43 mouse cellular contexts compared by ENCODE assay signal in the genomic region with DNA sequence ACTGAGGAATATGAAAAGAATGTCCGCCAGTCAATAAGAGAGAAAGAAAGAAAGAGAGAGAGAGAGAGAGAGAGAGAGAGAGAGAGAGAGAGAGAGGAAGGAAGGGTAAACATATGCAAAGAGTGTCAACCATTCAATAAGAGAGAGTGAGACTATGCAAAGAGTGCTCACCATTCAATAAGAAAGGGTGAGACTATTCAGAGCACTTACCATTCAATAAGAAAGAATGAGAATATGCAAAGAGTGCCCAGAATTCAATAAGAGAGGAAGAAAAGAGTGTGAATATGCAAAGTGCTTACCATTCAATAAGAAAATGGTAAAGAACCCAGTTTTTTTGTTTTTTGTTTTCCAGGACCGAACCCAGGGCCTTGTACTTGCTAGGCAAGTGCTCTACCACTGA. TPM values are rescaled to one million over a fixed set of nuclear protein-coding genes. Genes with fewer than 3 reads are reported as not detected.
"Had no signal": no experiment of that assay in that cellular context is flagged by ENCODE, and none has a peak within 500 bp of the region (broad histone marks: within the 10 kb centered on the region; RNA-seq: fewer than 3 reads in every experiment).

No protein-coding gene starts in this region.

- H3K27me3 ChIP-seq: heart, embryonic 12.5 days; heart, embryonic 13.5 days; heart, embryonic 15.5 days; hindbrain, embryonic 12.5 days; hindbrain, embryonic 13.5 days; hindbrain, embryonic 15.5 days; intestine, embryonic 15.5 days; kidney, embryonic 15.5 days had no signal

- H3K9ac ChIP-seq: heart, embryonic 12.5 days; heart, embryonic 13.5 days; heart, embryonic 15.5 days; hindbrain, embryonic 12.5 days; hindbrain, embryonic 13.5 days; hindbrain, embryonic 14.5 days; hindbrain, embryonic 15.5 days; intestine, embryonic 15.5 days; kidney, embryonic 15.5 days had no signal

- H3K4me2 ChIP-seq: heart, embryonic 11.5 days; heart, embryonic 12.5 days; heart, embryonic 13.5 days; heart, embryonic 15.5 days; hindbrain, embryonic 12.5 days; hindbrain, embryonic 13.5 days; hindbrain, embryonic 14.5 days; hindbrain, embryonic 15.5 days; intestine, embryonic 15.5 days; kidney, embryonic 15.5 days had no signal

- H3K9me3 ChIP-seq: heart, embryonic 12.5 days; heart, embryonic 13.5 days; heart, embryonic 15.5 days; hindbrain, embryonic 10.5 days; hindbrain, embryonic 12.5 days; hindbrain, embryonic 13.5 days; hindbrain, embryonic 15.5 days; intestine, embryonic 15.5 days; kidney, embryonic 15.5 days had no signal

- ATAC-seq: hindbrain, embryonic 16.5 days; hindbrain, postnatal 0 days; inflammation-experienced regulatory T-cells, adult 6 months; intestine, embryonic 15.5 days; intestine, embryonic 16.5 days; intestine, postnatal 0 days had no signal

- H3K36me3 ChIP-seq: heart, embryonic 12.5 days; heart, embryonic 13.5 days; heart, embryonic 15.5 days; hindbrain, embryonic 10.5 days; hindbrain, embryonic 12.5 days; hindbrain, embryonic 13.5 days; hindbrain, embryonic 15.5 days; intestine, embryonic 15.5 days; kidney, embryonic 15.5 days had no signal

- DNase-seq: heart, postnatal 10 days; heart, postnatal 14 days; heart, postnatal 36 days; heart, postnatal 4 days; kidney, adult 11 months; kidney, adult 18-20 months; kidney, adult 2 months; kidney, adult 8-10 months; kidney, adult 9 months; kidney, postnatal 10 days; kidney, postnatal 14 days; kidney, postnatal 25 days; kidney, postnatal 36 days; kidney, postnatal 4 days; layer of hippocampus, adult 9-11 months; layer of hippocampus, postnatal 36 days had no signal

- H3K27ac ChIP-seq: heart, embryonic 13.5 days; heart, embryonic 15.5 days; hindbrain, embryonic 10.5 days; hindbrain, embryonic 12.5 days; hindbrain, embryonic 13.5 days; hindbrain, embryonic 14.5 days; hindbrain, embryonic 15.5 days; hindbrain, postnatal 0 days; intestine, embryonic 15.5 days; kidney, embryonic 15.5 days; kidney, postnatal 0 days; layer of hippocampus, adult 2 months; left cerebral cortex, adult 2 months had no signal

- H3K4me3 ChIP-seq: heart, embryonic 12.5 days; heart, embryonic 13.5 days; heart, embryonic 15.5 days; hindbrain, embryonic 10.5 days; hindbrain, embryonic 12.5 days; hindbrain, embryonic 13.5 days; hindbrain, embryonic 15.5 days; intestine, embryonic 15.5 days; kidney, embryonic 15.5 days; layer of hippocampus, adult 2 months; left cerebral cortex, adult 2 months had no signal

- H3K4me1 ChIP-seq: heart, embryonic 15.5 days; hindbrain, embryonic 12.5 days; intestine, embryonic 15.5 days; kidney, embryonic 15.5 days had no signal

RNA-seq across cellular contexts. Expression of a gene that starts 20.6 kb away (rescaled TPM):
- total RNA-seq: heart, postnatal 10 days; heart, postnatal 14 days; heart, postnatal 25 days; heart, postnatal 36 days; hematopoietic stem cell, adult 5-6 weeks had no signal
- polyA plus RNA-seq: heart, embryonic 11.5 days; heart, embryonic 12.5 days; heart, embryonic 13.5 days; heart, embryonic 14.5 days; heart, postnatal 0 days; hindbrain, embryonic 10.5 days; hindbrain, embryonic 12.5 days; inflammation-experienced regulatory T-cells, adult 6 months; intestine, embryonic 15.5 days; kidney, embryonic 14.5 days; kidney, embryonic 15.5 days; kidney, embryonic 16.5 days; kidney, postnatal 0 days; large intestine, adult 2 months had no signal

RNA-seq across cellular contexts. Expression of a gene that starts 49.6 kb away (rescaled TPM):
- total RNA-seq: heart, postnatal 14 days; heart, postnatal 25 days; heart, postnatal 36 days; hematopoietic stem cell, adult 5-6 weeks had no signal
- polyA plus RNA-seq: heart, postnatal 0 days; hindbrain, embryonic 10.5 days; hindbrain, embryonic 12.5 days; inflammation-experienced regulatory T-cells, adult 6 months; intestine, embryonic 14.5 days; intestine, embryonic 15.5 days; intestine, embryonic 16.5 days; kidney, postnatal 0 days had no signal
